Mouse (Mus musculus): ENCODE results near the gene Nfkbid.
"Not testable (repeated sequence)": the region's sequence is repeated elsewhere in the genome, so short reads cannot be mapped to it uniquely, and the experiment has no call there.

GRCm38 (mm10) chr7:30476136-30476535 lies 54.6 kb downstream of the Nfkbid start:
- not testable (repeated sequence) for TF ChIP-seq EP300, CTCF (IDR thresholded peaks at IDR 0.05; ENCODE audit: low read depth)

Measured in heart, postnatal 0 days (tissue).